Mouse (Mus musculus): Measurements from ENCODE around the gene Sprn. TPM values are rescaled to one million over a fixed set of nuclear protein-coding genes. Genes with fewer than 3 reads are reported as not detected.

Gene Sprn
- 1 to 10 TPM; 1.0 to 1.4 (median 1.2) TPM for total RNA-seq (2022)

DNA sequence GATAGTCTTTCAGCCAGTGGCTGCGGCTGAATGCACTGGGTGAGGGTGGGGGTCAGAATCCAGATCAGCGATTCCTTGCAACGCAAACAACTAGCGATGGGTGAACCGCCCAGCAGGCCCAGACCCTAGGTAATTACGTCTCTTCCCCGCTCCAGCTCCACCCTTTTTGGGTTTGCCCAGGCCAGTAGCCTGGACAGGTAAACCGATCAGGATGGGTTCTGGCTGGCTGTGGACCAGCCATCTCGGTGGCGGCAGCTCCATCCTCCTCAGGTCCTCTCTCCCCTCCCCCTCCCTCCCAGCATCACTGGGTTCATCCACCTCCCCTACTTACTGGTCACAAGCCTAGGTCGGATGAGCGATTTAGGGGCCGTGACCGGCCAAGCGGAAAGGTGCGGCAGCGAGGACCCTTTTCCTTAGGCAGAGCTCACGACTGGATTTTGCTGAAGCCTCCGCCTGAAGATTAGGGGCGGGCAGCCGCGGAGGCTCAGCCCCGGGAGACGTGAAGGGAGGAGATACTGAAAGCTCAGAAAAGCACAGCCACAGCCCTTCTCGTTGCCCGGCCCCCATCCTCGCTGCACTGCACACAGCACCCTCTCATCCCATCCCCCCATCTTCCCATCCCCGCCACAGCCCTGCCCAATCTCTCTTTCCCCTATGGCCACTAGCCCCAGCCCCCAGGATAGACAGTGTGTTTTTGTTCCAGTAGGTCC, at the start of gene Sprn:
TSS of gene Sprn (minus strand) at position 660 of the 710 bp plus-strand sequence.
- DNase-seq, result no peak

DNA sequence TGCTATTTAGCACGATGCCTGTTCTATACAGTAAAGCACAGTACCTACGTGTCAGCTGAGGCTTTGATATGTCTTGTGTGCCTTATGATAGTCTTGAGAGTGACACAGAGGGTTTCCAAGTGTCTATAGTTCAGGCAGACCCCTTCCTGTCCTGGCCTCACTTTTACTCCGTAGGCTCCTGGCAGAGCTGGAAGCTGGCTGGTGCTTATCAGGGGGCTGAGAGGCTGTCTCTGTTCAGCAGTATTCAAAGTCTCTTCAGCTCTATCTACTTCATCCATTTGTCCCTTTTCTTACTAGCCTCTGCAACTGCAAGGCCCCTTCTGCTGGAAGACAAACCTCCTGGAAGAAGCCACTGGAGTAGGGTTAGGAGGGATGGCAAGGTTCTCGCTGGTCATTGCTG, 46.4 kb upstream of the Sprn start:
- no peak for DNase-seq

DNA sequence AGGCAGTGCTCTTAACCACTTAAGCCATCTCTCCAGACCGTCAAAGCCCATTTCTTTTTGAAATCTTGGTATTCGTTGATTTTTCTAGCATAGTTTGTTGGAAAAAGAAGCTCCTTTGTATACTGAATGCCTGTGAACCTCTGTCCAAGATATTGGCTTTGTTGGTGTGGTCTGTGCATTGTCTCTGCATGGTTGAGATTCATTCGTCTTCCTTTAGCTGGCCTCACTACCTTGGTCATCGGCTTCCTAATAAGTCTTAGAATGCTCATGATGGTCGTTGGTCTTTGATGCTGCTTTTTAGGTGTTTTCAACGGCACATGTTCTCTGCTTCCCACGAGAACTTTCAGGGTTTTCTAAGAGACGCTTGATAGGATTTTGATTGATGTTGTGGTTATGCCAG, 41.3 kb upstream of the Sprn start:
- no peak for DNase-seq

DNA sequence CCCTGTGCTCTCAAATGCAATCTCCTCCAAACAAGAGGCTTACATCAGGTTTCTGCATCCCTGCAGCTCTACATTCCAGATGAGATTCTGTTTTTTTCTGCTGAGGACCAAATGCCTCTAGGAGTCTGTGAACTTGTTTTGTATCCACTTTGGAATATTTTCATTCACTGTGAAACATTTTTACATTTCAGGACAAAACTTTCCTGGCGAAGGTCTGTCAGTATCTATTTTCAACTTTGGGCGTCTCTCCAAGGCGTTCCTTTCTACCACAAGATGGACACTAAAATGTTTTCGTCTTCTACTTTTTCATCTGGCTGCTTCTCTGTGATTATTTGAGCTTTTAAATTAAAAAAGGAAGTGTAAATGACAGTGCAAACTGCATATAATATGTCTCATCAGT, 39.4 kb upstream of the Sprn start:
- no peak for DNase-seq

DNA sequence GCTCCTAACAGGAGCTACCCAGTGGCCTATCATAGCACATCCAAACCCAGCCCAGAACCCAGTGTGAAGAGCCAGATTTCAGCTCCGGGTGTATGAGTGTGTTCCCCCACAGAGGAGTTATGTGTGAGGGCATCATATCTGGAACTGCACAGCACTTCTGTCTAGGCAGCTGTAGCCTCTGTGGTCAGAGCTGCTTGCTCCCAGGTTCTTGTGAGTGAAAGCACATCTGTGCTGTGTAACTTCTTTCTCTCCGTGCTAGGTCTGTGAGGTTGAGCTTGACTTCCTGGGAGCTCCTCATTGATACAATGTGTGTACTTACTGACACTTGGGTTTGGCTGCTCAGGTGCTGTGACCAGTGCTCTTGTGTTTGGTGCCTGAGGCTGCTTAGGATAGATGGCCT, 38.2 kb upstream of the Sprn start:
- DNase-seq, result no peak

DNA sequence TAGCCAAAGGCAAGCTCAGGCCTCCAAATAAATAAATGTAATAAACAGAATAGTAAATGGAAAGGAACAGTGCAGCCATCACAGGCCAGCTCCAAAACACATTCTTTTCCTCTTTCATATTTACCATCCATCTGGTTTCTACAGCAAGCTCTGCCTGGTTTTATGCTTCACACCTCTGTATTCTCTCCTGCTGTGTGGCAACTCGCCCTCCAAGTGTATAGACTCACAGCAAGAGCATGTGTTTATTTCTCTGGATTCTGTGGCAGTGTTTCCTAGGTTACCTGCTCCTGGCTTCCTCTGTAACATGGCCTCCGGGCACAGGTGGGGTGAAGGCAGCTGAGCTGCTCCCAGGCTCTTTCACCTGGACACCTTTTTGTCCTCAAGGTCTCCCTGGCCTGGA, 37.8 kb upstream of the Sprn start:
- DNase-seq, result no peak

DNA sequence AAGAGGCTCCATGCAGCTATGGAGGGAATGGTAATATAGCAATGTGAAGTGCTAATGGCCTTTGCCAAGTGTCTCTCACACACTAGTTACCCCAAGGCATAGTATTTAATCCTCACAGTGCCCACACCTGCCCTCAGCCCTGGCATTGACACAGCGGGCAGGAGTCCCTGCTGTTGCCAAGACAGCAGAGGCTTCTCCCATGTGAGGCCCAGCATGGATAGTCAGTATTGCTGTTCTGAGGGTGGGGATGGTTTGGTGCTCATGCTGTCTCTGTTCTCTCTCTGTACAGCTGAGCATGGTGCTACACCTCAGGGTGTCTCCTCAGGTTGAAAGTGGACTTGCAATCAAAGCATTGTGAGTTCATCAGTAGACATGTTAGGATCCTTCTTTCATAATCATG, 35.8 kb upstream of the Sprn start:
- DNase-seq, result no peak

DNA sequence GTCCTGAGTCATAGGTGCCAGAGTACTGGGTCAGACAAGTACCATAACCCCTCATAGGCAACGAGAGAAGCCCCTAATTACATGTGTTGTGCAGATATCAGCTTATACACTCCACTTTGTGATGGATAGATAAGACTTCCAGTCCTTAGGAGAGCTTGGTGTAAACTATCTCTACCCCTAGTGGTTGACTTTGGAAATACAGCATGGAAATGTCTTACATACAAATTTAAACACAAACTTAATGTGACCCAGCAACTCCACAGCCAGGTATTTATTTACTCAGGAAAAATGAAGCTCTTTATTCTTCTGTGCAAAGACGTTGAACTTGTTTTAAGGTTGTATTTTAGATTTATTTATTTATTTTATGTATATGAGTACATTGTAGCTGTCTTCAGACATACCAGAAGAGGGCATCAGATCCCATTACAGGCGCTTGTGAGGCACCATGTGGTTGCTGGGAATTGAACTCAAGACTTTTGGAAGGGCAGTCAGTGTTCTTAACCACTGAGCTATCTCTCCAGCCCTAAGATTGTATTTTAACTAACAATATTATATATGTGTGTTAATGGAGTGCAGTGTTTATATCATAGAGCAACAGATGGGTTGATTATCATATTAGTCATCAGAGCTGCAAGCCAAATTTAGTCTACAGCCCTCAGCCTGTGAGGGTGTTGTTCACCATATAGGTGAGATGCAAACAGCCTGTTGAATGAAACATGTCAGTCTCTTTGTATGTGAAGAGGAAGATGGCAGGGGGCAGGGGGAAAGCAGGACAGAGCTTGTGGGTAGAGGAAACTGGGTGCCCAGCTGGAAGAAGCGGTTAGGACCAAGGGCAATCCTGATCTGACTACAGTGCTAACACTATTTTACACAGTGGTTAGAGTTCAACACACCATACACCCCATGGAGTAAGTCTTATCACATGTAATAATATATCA, 34.0 kb upstream of the Sprn start:
- DNase-seq, result no peak

DNA sequence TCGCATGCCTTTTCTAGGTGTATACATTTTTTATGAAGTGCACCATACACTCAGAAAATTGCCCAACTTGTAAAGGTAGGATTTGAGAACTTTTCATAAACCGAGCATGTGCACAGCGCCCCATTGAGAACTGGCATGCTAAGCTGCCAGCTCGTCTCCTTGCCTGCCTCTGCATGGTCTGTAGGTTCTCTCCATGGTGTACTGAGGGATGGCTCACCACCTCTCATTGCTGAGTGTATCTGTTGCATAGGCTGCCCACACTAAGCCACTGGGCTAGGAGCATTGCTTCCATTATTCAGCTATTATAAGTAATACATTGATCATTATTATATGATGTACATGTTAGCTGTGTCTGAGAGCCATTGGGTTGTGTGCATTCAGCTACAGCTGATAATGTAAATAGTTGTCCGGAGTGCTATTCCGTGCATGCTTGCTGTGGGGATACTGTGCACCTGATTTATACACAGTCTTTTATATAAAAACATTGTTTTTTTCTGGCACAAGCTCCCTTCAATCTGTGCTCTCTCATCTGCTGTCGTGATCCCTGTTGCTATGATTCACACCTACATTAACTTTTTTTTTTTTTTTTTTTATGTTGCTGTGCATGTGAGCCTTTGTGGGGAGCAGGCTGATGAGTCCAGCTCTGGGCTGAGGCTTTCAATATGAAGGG, 33.2 kb upstream of the Sprn start:
- no peak for DNase-seq

DNA sequence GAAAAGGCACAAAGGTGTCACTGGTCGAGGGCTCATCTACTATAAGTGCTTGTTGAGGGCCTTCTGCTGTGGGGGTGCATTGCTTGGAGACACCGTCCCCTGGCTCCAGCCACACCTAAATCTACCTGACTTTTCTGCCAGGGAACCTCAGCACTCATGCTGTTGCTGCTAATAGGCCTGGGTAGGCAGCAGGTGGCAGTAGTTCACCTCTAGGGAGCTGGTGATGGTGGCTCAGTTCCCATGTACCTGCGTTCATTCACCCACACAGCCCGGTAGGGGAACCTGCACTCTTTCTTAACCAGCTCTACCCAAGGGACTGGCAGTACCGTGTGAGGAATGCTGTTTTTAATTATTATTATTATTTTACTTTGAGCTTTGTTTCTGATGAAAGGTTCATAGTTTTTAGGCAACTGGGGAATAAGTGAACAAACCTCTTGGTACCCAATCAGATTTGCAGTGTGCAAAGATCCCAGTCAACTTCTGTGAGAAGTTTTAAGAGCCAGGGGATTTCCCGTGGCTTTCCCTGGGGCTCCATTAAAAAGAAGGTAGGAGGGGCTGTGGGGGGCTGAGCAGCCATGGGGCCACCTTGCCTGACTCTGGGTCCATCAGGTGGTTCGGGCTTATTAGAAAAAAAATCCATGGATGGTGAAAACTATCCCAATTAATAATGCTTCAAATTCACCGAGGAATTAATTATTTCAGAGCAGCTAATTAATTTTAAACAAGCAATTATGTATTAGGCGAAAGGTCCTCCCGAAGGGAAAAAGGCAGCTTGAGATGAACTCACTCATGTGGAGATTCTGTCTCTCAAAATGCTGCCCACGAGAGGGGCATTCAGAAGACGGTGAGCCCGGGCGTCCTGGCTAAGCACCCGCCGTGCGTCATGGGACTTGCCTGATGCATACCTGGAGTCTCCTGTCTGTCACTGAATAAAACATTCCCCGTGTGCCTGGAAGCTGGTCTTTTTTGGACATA, 32.3 kb upstream of the Sprn start:
- DNase-seq, result no peak

DNA sequence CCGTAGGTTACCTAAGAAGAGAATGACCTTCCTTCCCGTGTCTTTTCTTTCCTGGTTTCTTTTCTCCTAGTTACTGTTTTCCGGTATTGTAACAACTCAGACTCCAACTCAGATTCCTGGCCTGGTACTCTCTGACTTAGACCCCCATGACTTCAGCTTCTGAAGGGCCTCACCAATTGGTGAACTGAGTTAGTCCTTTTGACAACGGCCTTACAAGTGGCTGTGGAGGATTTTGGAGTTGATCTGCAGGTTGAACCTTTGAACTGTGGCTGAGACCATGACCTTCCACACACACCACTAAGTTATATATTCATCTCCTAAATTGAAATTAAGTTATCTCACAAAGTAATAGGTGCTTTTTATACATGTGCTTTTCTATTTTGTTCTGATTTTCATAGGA, 29.5 kb upstream of the Sprn start:
- no peak for DNase-seq

DNA sequence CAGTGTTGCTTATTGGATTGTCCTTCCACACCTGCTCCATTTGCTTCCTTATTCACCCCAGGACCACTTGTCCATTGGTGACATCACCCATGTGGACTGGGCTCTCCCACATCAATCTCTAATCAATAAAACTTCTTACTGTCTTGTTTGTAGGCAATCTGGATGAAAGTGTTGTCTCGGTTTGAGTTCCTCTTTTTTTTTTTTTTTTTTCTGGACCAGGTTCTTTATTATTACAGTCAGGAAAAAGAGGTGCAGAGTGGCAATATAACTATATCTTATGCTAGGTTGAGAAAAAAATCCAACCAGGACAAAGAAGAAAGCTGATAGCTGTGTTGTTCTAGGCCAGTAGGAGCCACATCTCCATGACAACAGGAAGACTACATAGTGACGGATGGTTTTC, 26.0 kb upstream of the Sprn start:
- no peak for DNase-seq

DNA sequence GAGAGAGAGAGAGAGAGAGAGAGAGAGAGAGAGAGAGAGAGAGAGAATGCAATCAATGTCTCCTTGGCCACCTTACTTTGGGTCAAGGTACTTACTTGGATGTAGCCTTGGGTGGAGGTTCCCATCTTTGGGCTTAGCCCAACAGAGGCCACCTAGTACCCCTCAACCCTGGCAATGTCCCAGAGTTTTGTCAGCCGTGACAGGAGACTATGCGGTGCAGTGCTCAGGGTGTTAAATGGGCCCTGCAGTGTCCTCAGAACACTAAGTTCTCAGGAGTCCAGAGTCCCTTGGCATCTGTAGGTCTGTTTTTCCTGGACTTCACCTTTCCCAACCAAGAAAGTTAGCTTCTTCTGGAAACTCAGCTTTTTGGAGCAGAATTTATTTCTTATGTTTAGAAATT, 24.5 kb upstream of the Sprn start:
- no peak for DNase-seq

DNA sequence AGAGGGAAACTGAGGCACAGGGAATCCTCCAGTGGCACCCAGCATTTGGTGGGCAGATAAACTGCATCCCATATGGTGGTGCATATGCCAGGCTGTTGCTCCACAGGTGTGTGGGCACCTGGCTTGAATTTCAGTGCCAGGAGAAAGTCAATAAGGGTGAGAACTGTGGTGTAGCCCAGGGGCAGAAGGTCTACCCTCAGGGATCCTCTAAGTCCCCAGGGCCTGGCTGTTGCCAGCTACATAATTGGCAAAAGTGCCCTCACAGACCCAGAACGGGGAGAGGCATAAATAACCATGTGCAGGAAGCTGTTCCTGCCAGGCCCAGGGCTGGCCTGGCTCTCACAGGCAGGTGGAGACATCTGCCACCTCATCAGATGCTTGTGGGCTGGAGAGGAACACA, 18.3 kb upstream of the Sprn start, which contains the start of gene Olfr523:
TSS of gene Olfr523 (plus strand) at position 282 of the 400 bp plus-strand sequence.
- no peak for DNase-seq

DNA sequence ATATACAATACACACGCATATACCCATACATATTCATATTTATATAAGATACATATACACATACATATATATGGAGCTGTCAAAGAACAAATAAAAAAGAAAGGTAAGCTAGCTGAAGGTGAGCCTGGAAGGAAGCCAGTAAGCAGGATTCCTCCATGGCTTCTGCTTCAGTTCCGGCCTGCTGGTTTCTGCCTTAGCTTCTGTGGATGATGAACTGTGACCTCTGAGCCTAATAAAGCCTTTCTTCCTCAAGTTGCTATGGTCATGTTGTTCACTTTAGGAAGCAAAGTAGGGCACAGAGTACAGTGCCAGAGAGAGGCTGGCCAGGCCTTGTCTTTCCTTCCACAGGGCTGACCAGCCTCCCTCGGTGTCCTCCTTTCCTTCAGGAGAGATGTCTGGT, 16.2 kb upstream of the Sprn start:
- no peak for DNase-seq

DNA sequence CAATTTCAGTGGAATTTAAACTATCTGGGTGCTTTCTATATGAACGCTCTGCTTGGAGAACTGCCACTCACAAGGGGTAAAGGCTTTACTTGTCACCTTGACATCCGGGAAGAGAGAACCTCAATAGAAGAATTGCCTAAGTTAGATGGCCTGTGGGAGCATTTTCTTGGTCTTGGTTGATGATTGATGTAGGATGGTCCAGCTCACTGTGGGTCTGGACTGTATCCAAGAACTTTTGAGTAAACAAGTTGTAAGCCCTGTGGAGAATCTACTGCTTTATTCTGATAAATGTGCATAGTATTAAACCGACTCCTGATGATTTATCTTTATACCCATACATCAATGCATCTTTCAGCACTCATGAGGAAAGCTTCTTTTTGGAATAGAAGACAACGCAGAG, 14.7 kb upstream of the Sprn start:
- no peak for DNase-seq

DNA sequence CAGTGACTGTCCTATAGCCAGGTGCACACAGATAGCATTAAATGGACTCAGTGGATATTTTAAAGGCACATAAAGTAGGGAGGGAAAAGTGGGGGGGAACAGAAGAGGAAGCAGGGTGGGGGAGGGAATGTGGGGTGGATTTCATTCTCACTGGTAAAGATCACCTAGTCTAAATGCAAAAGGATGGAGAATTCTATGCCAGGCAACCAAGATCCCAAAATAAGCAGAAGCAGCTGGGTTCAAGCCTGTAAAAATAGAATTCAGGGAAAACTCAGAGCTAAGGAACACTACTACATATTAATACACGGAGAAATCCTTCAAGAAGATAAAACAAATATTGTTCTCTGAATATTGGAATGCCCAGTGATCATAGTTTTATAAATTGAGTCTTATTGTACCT, 13.3 kb upstream of the Sprn start:
- DNase-seq, result no peak

DNA sequence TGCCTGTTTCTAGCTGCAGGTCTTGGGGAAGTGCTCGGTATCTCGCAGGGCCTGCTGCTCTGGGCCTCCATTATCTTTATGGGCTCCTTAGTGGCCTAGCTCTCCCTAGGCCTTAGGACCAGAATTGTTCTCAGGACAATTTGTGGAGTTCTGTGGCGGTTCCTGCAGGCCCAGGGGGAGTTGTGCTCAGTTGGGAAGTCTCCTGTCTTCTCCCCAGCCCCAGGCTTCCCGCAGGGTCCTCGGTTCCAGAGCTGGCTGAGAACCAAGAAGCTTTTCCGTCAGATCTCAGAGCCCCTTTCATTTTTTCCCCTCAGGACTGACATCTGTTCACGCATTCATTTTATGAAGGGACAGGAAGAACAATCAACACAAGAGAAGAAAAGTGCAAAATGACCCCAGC, 10.0 kb upstream of the Sprn start, which contains the start of gene Olfr522:
TSS of gene Olfr522 (minus strand) at position 101 of the 400 bp plus-strand sequence.
- no peak for DNase-seq

DNA sequence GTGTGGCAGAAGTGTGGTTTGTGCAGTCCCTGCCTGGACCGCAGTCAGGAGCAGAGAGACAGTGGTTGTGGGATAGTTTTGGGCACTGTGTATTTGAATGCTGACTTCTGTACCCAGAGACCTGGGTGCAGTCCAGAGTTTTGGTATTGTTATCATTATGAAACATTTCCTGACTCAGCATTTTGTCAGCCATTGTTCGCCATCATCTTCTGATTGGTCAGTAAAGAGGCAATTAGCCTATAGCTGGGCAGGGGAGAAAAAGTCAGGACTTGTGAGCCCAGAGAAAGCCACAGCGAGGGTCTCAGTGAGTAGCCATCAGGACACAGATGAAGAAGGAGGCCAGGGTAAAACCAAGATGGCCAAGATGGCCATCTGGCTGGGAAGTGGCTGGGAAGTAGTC, 5.7 kb upstream of the Sprn start:
- no peak for DNase-seq

DNA sequence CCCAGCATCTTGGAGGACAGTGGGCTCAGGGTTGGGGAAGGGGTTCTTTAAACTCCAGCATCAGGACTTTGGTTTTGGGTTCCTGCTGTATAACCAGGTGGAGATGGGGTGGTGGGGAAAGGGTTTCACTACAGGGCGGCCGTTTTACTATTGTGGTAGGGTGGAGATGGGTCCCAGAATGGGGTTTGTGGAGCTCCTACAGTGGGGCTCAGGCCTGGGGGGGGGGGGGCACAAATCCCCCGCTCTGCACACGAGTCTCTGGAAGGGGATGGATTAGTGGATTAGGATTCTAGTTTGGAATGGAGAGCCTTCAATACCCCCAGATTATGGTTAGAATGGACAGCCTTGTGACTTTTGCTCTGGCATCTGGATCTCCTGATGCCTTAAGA, 854 bp downstream of the Sprn start:
- DNase-seq, result no peak

DNA sequence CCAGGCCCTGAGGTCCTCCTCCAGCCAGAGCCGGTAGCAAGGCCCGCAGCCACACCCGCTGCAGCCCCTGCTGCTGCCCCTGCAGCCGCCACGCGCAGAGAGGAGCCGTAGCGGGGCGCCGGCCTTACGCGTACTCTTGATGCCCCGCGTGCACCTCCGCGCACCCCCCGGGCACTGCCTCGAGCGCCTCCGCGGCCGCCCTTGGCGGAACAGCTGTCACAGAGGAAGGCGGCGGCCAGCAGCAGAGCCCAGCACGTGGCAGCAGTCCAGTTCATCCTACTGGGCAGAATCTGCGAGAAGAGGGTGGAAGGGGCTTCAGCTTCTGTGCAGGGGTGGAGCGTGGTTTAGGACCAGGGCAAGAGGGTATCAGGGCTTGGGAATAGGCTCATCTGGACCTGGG, 1.3 kb downstream of the Sprn start:
- no peak for DNase-seq

DNA sequence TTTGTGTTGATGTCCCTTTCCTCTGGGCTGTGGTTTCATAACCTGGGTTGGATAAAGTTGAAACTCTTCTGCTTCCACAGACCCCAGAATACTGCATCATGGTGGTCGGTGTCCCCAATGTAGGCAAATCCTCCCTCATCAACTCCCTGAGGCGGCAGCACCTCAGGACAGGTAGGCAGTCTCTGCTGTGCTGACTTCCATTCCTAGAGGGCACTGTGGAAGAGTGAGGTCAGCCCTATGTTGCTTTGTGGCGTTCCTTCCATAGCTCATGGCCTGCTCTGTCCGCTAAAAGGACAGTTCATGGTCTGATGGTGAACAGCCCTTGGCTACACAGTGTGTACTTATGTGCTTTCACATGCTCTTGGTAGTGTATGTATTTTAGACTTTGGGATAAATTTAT, 10.1 kb downstream of the Sprn start:
- DNase-seq, result no peak
